Mouse (Mus musculus) lung, adult 10 weeks (tissue): ENCODE data around the gene Hbp1. TPM values are rescaled to one million over a fixed set of nuclear protein-coding genes. Genes with fewer than 3 reads are reported as not detected.

Source experiments
- polyA plus RNA-seq: library from polyadenylated mRNA; stranded (reverse); fragments of 350-450 nt; fragmentation: Illumina TruSeq; extraction: RNeasy Lipid Tissue Mini Kit (QIAGEN cat#74804); gene quantifications from one replicate; pipeline ENCODE4 v1.2.3, GENCODE M21; 2014; ENCODE audit warnings: low read depth, low replicate concordance; ENCODE audit not compliant: insufficient read depth

The Hbp1 gene
- polyA plus RNA-seq, result 45.6 TPM

GRCm38 (mm10) chr12:31949759-31950658 lies at the start of gene Hbp1:
Gene Hbp1, minus strand, starts transcription at chr12:31950535.

Other genes starting within 250 kb of the Hbp1 start
- gene Gpr22, start 236.6 kb downstream of the Hbp1 start, polyA plus RNA-seq, result not detected
- gene Prkar2b, start 110.8 kb upstream of the Hbp1 start, polyA plus RNA-seq, result 16.3 TPM